Mouse (Mus musculus) lung, postnatal 0 days (tissue): ENCODE measurements at regions not wholly inside any gene's neighbourhood (a gene's known extent, or its start where the extent isn't known, plus 50 kb on each side); places are given as distances from the start of the nearest gene placed in this dataset.

Source experiments
- ATAC-seq: fragments of 200-750 bp; cut with Nextera tagmentation; 2 replicates; pipeline ENCODE4 v1.8.0; 2017; ENCODE audit warnings: moderate library complexity
- DNase-seq: peaks from one replicate; pipeline ENCODE4 v3.0.0-alpha.2; 2016; ENCODE audit warnings: low spot score
- H3K27ac ChIP-seq: fragments of 300-500 bp; sonication (generic); 2 replicates; pipeline ENCODE4 v1.5.1; 2014; ENCODE audit warnings: antibody characterized with exemption, mild to moderate bottlenecking, low read length, mixed read lengths
- H3K27me3 ChIP-seq: fragments of 300-500 bp; sonication (generic); replicated peaks from 2 replicates; pipeline ENCODE4 v1.6.1; 2014; ENCODE audit warnings: low read length, mixed read lengths; ENCODE audit not compliant: insufficient read depth
- H3K36me3 ChIP-seq: fragments of 300-500 bp; sonication (generic); 2 replicates; pipeline ENCODE4 v1.6.1; 2014; ENCODE audit warnings: low read length, mixed read lengths; ENCODE audit not compliant: insufficient read depth
- H3K4me1 ChIP-seq: fragments of 300-500 bp; sonication (generic); 2 replicates; pipeline ENCODE4 v1.6.1; 2014; ENCODE audit warnings: antibody characterized with exemption, low read depth, low read length, mixed read lengths; ENCODE audit not compliant: insufficient read depth
- H3K4me2 ChIP-seq: fragments of 300-500 bp; sonication (generic); replicated peaks from 2 replicates; pipeline ENCODE4 v1.6.1; 2014; ENCODE audit warnings: low read depth, mild to moderate bottlenecking, low read length, moderate library complexity, mixed read lengths
- H3K4me3 ChIP-seq: fragments of 300-500 bp; sonication (generic); 2 replicates; pipeline ENCODE4 v1.5.1; 2014; ENCODE audit warnings: low read depth, low read length
- H3K9ac ChIP-seq: fragments of 300-500 bp; sonication (generic); replicated peaks from 2 replicates; pipeline ENCODE4 v1.6.1; 2014; ENCODE audit warnings: low read depth, mild to moderate bottlenecking
- H3K9me3 ChIP-seq: fragments of 300-500 bp; sonication (generic); 2 replicates; pipeline ENCODE4 v1.6.1; 2016; ENCODE audit warnings: low read length, mixed read lengths
- CTCF ChIP-seq: IDR thresholded peaks from 2 replicates; pipeline ENCODE4 v1.5.1; 2016; ENCODE audit warnings: antibody characterized with exemption, mild to moderate bottlenecking
- EP300 ChIP-seq: IDR thresholded peaks from 2 replicates; pipeline ENCODE4 v1.6.1; 2016; ENCODE audit warnings: antibody characterized with exemption, mild to moderate bottlenecking, control low read depth
- WGBS: fragments of 180-500 bp; shearing (Covaris S2); extraction: QIAGEN DNeasy Blood & Tissue Kit; methylation state at CpG from one replicate; pipeline ENCODE4 v1.1.7; 2014; 5-methylcytosine and 5-hydroxymethylcytosine counted together

DNA sequence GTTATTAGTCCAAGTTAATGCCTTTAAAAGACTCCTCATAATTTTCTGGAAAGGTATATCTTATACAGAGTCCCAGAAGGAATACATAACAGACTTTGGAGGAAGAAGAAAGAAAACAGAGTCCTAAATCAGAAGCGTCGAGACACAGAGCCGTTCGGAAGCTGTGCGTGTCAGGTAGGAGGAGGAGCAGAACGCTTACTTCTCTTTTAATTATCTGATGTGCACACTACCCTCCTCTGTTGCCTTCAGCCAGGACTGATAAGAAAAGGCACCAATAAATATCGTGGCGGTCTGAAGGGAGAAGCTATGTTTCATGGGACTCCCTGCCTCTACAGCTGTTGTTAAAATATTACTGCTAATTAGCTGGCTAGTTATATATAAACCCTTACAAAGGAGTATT lies 296.2 kb downstream of the Dhx15 start:
- Histone ChIP-seq H3K9me3 (no peaks in the 10 kb centered on the region), H3K4me2 (no peak overlapping the region), H3K27me3 (no peaks in the 10 kb centered on the region), H3K27ac (no peak overlapping the region), H3K9ac (no peak overlapping the region), H3K4me1 (no peaks in the 10 kb centered on the region), H3K4me3 (no peak overlapping the region), H3K36me3 (no peaks in the 10 kb centered on the region)
- DNase-seq (no peak), ATAC-seq (no peak)
- WGBS, result 68% methylated on average over 8 of the region's 8 CpGs
- TF ChIP-seq EP300 (no peak), CTCF (no peak)

DNA sequence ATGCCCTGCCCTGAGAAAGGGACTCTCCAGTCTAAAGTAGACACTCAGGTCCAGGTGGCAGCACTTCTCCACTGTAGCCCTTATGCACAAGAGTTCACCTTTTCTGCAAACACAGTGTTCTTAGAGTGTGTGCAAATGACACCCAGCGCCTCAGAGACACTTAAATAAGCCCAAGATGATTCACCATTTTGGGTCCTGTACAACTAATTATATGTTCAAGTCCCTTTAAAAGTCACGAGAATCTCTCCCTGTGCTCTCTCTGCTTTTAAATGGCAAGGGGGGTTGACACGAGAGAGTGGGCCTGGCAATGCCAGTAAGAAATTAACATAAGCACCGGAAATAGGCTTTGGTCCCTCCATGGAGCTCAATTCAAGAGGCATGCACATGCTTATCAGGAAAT lies 299.0 kb downstream of the Dhx15 start:
- Histone ChIP-seq H3K4me3 (no peak overlapping the region), H3K9ac (no peak overlapping the region), H3K9me3 (no peaks in the 10 kb centered on the region), H3K36me3 (no peaks in the 10 kb centered on the region), H3K4me1 (no peaks in the 10 kb centered on the region), H3K4me2 (no peak overlapping the region), H3K27me3 (no peaks in the 10 kb centered on the region), H3K27ac (no peak overlapping the region)
- DNase-seq, result no peak
- WGBS, result 74% methylated on average over 4 of the region's 4 CpGs
- TF ChIP-seq EP300 (no peak), CTCF (no peak)
- ATAC-seq, result no peak

DNA sequence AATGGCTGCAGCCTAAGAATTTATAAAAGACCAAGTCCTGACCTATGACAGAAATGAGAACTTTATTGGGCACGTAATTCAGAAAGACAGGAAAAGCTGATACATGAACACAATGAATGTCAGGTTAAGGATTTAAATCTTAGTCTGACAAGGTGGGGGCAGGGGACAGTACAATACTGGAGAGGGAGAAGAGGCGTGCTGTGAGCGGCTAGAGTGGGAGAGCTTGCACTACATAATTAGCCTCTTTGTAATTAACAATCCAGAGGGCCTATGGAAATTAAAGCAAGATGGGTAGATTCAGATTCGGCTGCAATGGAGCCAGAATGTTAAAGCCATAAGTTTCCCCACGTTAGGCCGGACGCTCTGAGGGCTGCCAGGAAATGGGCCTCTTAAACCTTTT lies 301.9 kb downstream of the Dhx15 start:
- H3K9me3 ChIP-seq, result no peaks in the 10 kb centered on the region
- no peaks in the 10 kb centered on the region for H3K36me3 ChIP-seq
- H3K4me3 ChIP-seq, result no peak overlapping the region
- no peaks in the 10 kb centered on the region for H3K4me1 ChIP-seq
- no peak for TF ChIP-seq EP300
- TF ChIP-seq CTCF, result no peak
- no peaks in the 10 kb centered on the region for H3K27me3 ChIP-seq
- H3K4me2 ChIP-seq, result no peak overlapping the region
- no peak overlapping the region for H3K9ac ChIP-seq
- 78% methylated on average over 7 of the region's 7 CpGs for WGBS
- DNase-seq (no peak), ATAC-seq (no peak)
- H3K27ac ChIP-seq, result no peak overlapping the region

DNA sequence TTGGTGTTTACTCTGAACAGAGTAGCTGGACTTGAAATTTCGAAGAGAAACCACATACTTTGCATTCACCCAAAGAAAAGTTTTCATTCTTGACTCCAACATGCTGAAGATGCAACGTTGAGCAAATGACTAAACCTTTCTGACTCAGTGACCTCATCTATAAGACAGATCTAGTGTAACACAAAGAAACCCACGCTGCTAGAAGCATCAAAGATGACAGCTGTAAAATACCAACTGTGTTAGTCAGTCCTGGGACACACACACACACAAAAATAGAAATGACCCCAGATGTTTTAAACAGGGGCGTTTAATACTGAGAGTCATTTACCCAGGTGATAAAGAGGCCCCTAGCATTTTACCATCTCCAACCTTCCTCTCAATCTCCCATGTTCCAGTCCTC lies 307.7 kb downstream of the Dhx15 start:
- Histone ChIP-seq H3K4me2 (no peak overlapping the region), H3K27me3 (no peaks in the 10 kb centered on the region), H3K4me3 (no peak overlapping the region), H3K4me1 (no peaks in the 10 kb centered on the region), H3K36me3 (no peaks in the 10 kb centered on the region), H3K9me3 (no peaks in the 10 kb centered on the region), H3K27ac (no peak overlapping the region), H3K9ac (no peak overlapping the region)
- DNase-seq (no peak), ATAC-seq (no peak)
- 55% methylated on average over 4 of the region's 4 CpGs for WGBS
- TF ChIP-seq EP300 (no peak), CTCF (no peak)

DNA sequence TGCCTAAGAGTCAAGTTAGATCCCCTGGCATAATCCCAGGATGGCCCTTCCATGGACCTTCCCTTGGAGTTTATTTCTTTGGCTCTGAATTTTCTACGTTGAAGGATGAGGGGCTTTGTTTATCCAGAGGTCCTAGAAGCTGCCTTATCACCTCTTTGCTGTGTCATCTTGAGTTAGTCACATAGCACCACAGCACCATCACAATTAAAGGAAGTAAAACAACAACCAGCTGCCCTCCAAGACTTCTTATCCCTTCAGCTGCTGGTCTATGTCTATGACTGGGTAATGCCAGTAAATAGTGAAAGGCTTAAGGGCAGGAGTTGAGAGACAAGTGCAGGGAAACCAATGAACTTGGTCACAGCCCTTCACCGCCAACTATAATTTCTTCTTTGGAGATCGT lies 308.1 kb downstream of the Dhx15 start:
- Histone ChIP-seq H3K27ac (no peak overlapping the region), H3K4me1 (no peaks in the 10 kb centered on the region), H3K9me3 (no peaks in the 10 kb centered on the region), H3K9ac (no peak overlapping the region), H3K4me2 (no peak overlapping the region), H3K27me3 (no peaks in the 10 kb centered on the region), H3K4me3 (no peak overlapping the region), H3K36me3 (no peaks in the 10 kb centered on the region)
- TF ChIP-seq CTCF, result no peak
- TF ChIP-seq EP300, result no peak
- ATAC-seq (no peak), DNase-seq (no peak)
- 60% methylated on average over 3 of the region's 3 CpGs for WGBS

DNA sequence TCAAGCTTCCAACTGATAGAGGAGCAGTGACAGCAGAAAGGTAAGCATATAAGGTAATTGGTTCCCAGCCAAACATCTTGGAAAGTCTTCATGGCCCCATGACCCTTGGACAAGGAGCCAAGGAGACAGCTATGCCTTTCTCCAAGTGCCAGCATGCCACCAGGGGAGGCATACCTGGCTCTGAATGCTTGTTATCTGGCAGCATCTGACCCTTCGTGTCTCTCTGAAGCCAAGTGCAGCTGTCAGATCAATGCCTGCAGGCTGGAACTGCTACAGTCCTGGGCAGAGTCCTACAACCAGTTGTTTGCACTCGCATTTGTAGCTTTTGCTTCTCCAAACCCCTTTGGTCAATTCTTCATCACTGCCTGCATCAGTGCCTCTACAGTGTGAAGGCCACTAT lies 309.3 kb upstream of the Ppargc1a start:
- no peaks in the 10 kb centered on the region for H3K4me1 ChIP-seq
- H3K4me2 ChIP-seq, result no peak overlapping the region
- whole genome bisulfite sequencing, result 88% methylated on average over 2 of the region's 2 CpGs
- no peak overlapping the region for H3K4me3 ChIP-seq
- no peaks in the 10 kb centered on the region for H3K27me3 ChIP-seq
- H3K36me3 ChIP-seq, result no peaks in the 10 kb centered on the region
- ATAC-seq (no peak), DNase-seq (no peak)
- no peaks in the 10 kb centered on the region for H3K9me3 ChIP-seq
- no peak overlapping the region for H3K27ac ChIP-seq
- TF ChIP-seq CTCF, result no peak
- TF ChIP-seq EP300, result no peak
- H3K9ac ChIP-seq, result no peak overlapping the region

DNA sequence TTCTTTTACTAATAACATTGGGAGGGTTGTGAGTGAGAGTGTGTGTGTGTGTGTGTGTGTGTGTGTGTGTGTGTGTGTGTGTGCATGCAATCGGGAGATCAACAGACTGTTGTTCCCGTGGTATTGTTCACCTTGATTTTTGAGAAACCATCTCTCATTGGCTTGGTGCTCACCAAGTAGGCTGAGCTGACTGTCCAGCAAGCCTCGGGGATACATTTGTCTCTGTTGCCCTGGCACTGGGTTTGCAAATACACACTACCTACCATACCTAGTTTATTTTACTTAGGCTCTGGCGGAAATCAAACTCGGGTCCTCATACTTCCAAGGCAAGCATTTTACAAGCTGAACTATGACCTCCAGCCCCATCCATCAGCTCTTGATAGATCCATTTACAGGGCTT lies 306.0 kb upstream of the Ppargc1a start:
- Histone ChIP-seq H3K4me2 (no peak overlapping the region), H3K27me3 (no peaks in the 10 kb centered on the region), H3K27ac (no peak overlapping the region), H3K36me3 (no peaks in the 10 kb centered on the region), H3K4me3 (no peak overlapping the region), H3K4me1 (no peaks in the 10 kb centered on the region), H3K9me3 (no peaks in the 10 kb centered on the region), H3K9ac (no peak overlapping the region)
- no peak for TF ChIP-seq CTCF
- DNase-seq, result no peak
- no peak for ATAC-seq
- 62% methylated on average over 5 of the region's 5 CpGs for WGBS
